Mouse (Mus musculus) splenic B cell, adult 2 months (primary cell): ENCODE results near the gene Adgrb3.

Experiments
- DNase-seq: peaks from one replicate; pipeline ENCODE4 v3.0.0-alpha.2; 2011; ENCODE audit warnings: low read depth, low spot score
- H3K27me3 ChIP-seq: 2 replicates; pipeline ENCODE4 v1.6.1; 2012; ENCODE audit warnings: mild to moderate bottlenecking, low read length, moderate library complexity, mixed read lengths; ENCODE audit not compliant: control insufficient read depth, poor library complexity, insufficient read depth, severe bottlenecking
- H3K36me3 ChIP-seq: 2 replicates; pipeline ENCODE4 v1.6.1; 2012; ENCODE audit warnings: mild to moderate bottlenecking, low read length, moderate library complexity, mixed read lengths; ENCODE audit not compliant: control insufficient read depth, poor library complexity, insufficient read depth, severe bottlenecking

Adgrb3 gene

GRCm38 (mm10) chr1:25778784-25779183 is 50.7 kb downstream of the Adgrb3 start:
- H3K27me3 ChIP-seq, result no peaks in the 10 kb centered on the region
- no peaks in the 10 kb centered on the region for H3K36me3 ChIP-seq
- DNase-seq, result no peak

- DNase-seq, result no peak
- Histone ChIP-seq H3K36me3 (no peaks in the 10 kb centered on the region), H3K27me3 (no peaks in the 10 kb centered on the region)
These were observed 52.0 kb downstream of the Adgrb3 start for GRCm38 (mm10) chr1:25777459-25777858.

GRCm38 (mm10) chr1:25775440-25776130 is 53.9 kb downstream of the Adgrb3 start:
- no peaks in the 10 kb centered on the region for H3K27me3 ChIP-seq
- no peak for DNase-seq
- H3K36me3 ChIP-seq, result no peaks in the 10 kb centered on the region

- DNase-seq, result no peak
- H3K36me3 ChIP-seq, result no peaks in the 10 kb centered on the region
- H3K27me3 ChIP-seq, result no peaks in the 10 kb centered on the region
These were observed 60.5 kb downstream of the Adgrb3 start for GRCm38 (mm10) chr1:25768958-25769357.

- no peaks in the 10 kb centered on the region for H3K27me3 ChIP-seq
- no peak for DNase-seq
- no peaks in the 10 kb centered on the region for H3K36me3 ChIP-seq
These were observed 74.2 kb downstream of the Adgrb3 start for GRCm38 (mm10) chr1:25755265-25755664.

GRCm38 (mm10) chr1:25754528-25754927 is 75.0 kb downstream of the Adgrb3 start:
- no peaks in the 10 kb centered on the region for H3K36me3 ChIP-seq
- no peak for DNase-seq
- no peaks in the 10 kb centered on the region for H3K27me3 ChIP-seq

- DNase-seq, result no peak
- H3K27me3 ChIP-seq, result no peaks in the 10 kb centered on the region
- no peaks in the 10 kb centered on the region for H3K36me3 ChIP-seq
These were observed 83.9 kb downstream of the Adgrb3 start for GRCm38 (mm10) chr1:25745575-25745974.

GRCm38 (mm10) chr1:25744736-25745135 is 84.8 kb downstream of the Adgrb3 start:
- no peaks in the 10 kb centered on the region for H3K27me3 ChIP-seq
- no peaks in the 10 kb centered on the region for H3K36me3 ChIP-seq
- no peak for DNase-seq

- H3K36me3 ChIP-seq, result no peaks in the 10 kb centered on the region
- no peak for DNase-seq
- no peaks in the 10 kb centered on the region for H3K27me3 ChIP-seq
These were observed 99.7 kb downstream of the Adgrb3 start for GRCm38 (mm10) chr1:25729844-25730243.

- H3K36me3 ChIP-seq, result no peaks in the 10 kb centered on the region
- no peaks in the 10 kb centered on the region for H3K27me3 ChIP-seq
- no peak for DNase-seq
These were observed 118.0 kb downstream of the Adgrb3 start for GRCm38 (mm10) chr1:25711474-25711873.

- Histone ChIP-seq H3K36me3 (no peaks in the 10 kb centered on the region), H3K27me3 (no peaks in the 10 kb centered on the region)
- DNase-seq, result no peak
These were observed 123.2 kb downstream of the Adgrb3 start for GRCm38 (mm10) chr1:25706299-25706698.

- no peaks in the 10 kb centered on the region for H3K36me3 ChIP-seq
- DNase-seq, result no peak
- H3K27me3 ChIP-seq, result no peaks in the 10 kb centered on the region
These were observed 130.7 kb downstream of the Adgrb3 start for GRCm38 (mm10) chr1:25698702-25699250.

GRCm38 (mm10) chr1:25697179-25697578 is 132.3 kb downstream of the Adgrb3 start:
- no peaks in the 10 kb centered on the region for H3K27me3 ChIP-seq
- H3K36me3 ChIP-seq, result no peaks in the 10 kb centered on the region
- no peak for DNase-seq

- DNase-seq, result no peak
- H3K36me3 ChIP-seq, result no peaks in the 10 kb centered on the region
- no peaks in the 10 kb centered on the region for H3K27me3 ChIP-seq
These were observed 132.7 kb downstream of the Adgrb3 start for GRCm38 (mm10) chr1:25696771-25697170.

- Histone ChIP-seq H3K36me3 (no peaks in the 10 kb centered on the region), H3K27me3 (no peaks in the 10 kb centered on the region)
- no peak for DNase-seq
These were observed 147.4 kb downstream of the Adgrb3 start for GRCm38 (mm10) chr1:25682118-25682517.

- no peak for DNase-seq
- Histone ChIP-seq H3K27me3 (no peaks in the 10 kb centered on the region), H3K36me3 (no peaks in the 10 kb centered on the region)
These were observed 149.9 kb downstream of the Adgrb3 start for GRCm38 (mm10) chr1:25679656-25680055.
